Mouse (Mus musculus) kidney, embryonic 15.5 days (tissue): ENCODE data around the gene Tas2r119. TPM values are rescaled to one million over a fixed set of nuclear protein-coding genes. Genes with fewer than 3 reads are reported as not detected.

ENCODE experiments used
- ATAC-seq: fragments of 200-750 bp; cut with Nextera tagmentation; replicated peaks from 2 replicates; pipeline ENCODE4 v1.8.0; 2017; ENCODE audit warnings: moderate TSS enrichment; ENCODE audit not compliant: low FRiP score
- H3K27ac ChIP-seq: fragments of 300-500 bp; sonication (generic); 2 replicates; pipeline ENCODE4 v1.5.1; 2015; ENCODE audit warnings: mild to moderate bottlenecking, inconsistent platforms
- H3K27me3 ChIP-seq: fragments of 300-500 bp; sonication (generic); 2 replicates; pipeline ENCODE4 v1.6.1; 2015; ENCODE audit warnings: inconsistent platforms
- H3K36me3 ChIP-seq: fragments of 300-500 bp; sonication (generic); 2 replicates; pipeline ENCODE4 v1.6.1; 2015; ENCODE audit warnings: inconsistent platforms
- H3K4me1 ChIP-seq: fragments of 300-500 bp; sonication (generic); 2 replicates; pipeline ENCODE4 v1.6.1; 2015; ENCODE audit warnings: inconsistent platforms
- H3K4me2 ChIP-seq: fragments of 300-500 bp; sonication (generic); 2 replicates; pipeline ENCODE4 v1.6.1; 2015; ENCODE audit warnings: moderate library complexity, mild to moderate bottlenecking, inconsistent platforms
- H3K4me3 ChIP-seq: fragments of 300-500 bp; sonication (generic); replicated peaks from 2 replicates; pipeline ENCODE4 v1.5.1; 2015; ENCODE audit warnings: mild to moderate bottlenecking, inconsistent platforms
- H3K9ac ChIP-seq: fragments of 300-500 bp; sonication (generic); 2 replicates; pipeline ENCODE4 v1.6.1; 2015; ENCODE audit warnings: mild to moderate bottlenecking, inconsistent platforms
- H3K9me3 ChIP-seq: fragments of 300-500 bp; sonication (generic); replicated peaks from 2 replicates; pipeline ENCODE4 v1.6.1; 2016; ENCODE audit warnings: inconsistent platforms
- WGBS: fragments of 180-500 bp; shearing (Covaris S2); methylation state at CpG from one replicate; pipeline ENCODE4 v1.1.7; 2015; ENCODE audit warnings: mixed read lengths; 5-methylcytosine and 5-hydroxymethylcytosine counted together
- polyA plus RNA-seq: library from polyadenylated mRNA; unstranded; fragments of >200 nt; fragmentation: Nextera tagmentation; extraction: Ambion mirVana; gene quantifications from 2 replicates; pipeline ENCODE4 v1.2.1, GENCODE M21; 2015

Gene Tas2r119
- polyA plus RNA-seq, 1 experiment from 2014 or later, result not detected

DNA sequence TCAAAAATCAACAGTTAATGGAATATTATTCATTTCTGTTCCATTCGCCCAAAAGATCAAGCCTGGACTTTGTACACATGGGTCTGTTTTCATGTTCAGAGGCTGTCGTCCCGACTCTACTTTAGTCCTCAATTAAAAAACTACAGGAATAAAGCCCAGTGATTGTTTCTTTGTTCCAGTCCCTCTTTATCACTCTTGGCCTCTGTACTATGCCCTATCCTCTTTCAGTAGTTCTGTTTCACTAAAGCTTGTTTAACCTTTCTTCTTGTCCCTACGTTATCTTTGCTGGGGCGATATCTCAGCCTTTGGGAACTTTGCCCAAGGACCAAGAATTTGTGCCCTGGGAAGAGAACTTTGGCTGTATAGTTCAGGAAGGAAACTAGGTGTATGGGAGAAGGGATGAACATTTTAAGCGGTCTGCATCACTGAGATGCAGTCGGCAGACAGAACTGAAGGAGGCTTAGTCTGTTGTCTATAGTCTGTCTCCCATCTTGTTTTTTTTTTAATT lies 49.9 kb downstream of the Tas2r119 start:
- no peak overlapping the region for H3K4me3 ChIP-seq
- H3K9me3 ChIP-seq, result no peaks in the 10 kb centered on the region
- WGBS, result 83% methylated on average over 7 of the region's 7 CpGs
- no peak overlapping the region for H3K4me2 ChIP-seq
- H3K27ac ChIP-seq, result peak overlapping the region; percentile 62
- ATAC-seq, result no peak
- H3K9ac ChIP-seq, result no peak overlapping the region
- peaks cover 7% of the 10 kb centered on the region; the same call in 1 of the 2 replicates for H3K4me1 ChIP-seq
- H3K36me3 ChIP-seq, result no peaks in the 10 kb centered on the region
- no peaks in the 10 kb centered on the region for H3K27me3 ChIP-seq

Other genes starting within 250 kb of the Tas2r119 start
- 25.2 and 26.3 TPM in 2 replicates for gene Sema5a, start 67.5 kb downstream of the Tas2r119 start, polyA plus RNA-seq